Mouse (Mus musculus) lung, embryonic 14.5 days (tissue): ENCODE results near the gene Adora3. TPM values are rescaled to one million over a fixed set of nuclear protein-coding genes. Genes with fewer than 3 reads are reported as not detected.
A peak's percentile ranks its signal among the peaks of the same experiment; 100 is the strongest.

Experiments
- ATAC-seq: fragments of 200-750 bp; cut with Nextera tagmentation; 2 replicates; pipeline ENCODE4 v1.8.0; 2017; ENCODE audit warnings: mild to moderate bottlenecking, moderate TSS enrichment, moderate library complexity; ENCODE audit not compliant: insufficient read depth
- DNase-seq: peaks from one replicate; pipeline ENCODE4 v3.0.0-alpha.2; 2015
- H3K27ac ChIP-seq: fragments of 300-500 bp; sonication (generic); 2 replicates; pipeline ENCODE4 v1.5.1; 2014; ENCODE audit warnings: low read depth, mild to moderate bottlenecking, moderate library complexity
- H3K27me3 ChIP-seq: fragments of 300-500 bp; sonication (generic); 2 replicates; pipeline ENCODE4 v1.6.1; 2014; ENCODE audit warnings: low read length, control low read depth; ENCODE audit not compliant: insufficient read depth
- H3K36me3 ChIP-seq: fragments of 300-500 bp; sonication (generic); 2 replicates; pipeline ENCODE4 v1.6.1; 2014; ENCODE audit warnings: control low read depth; ENCODE audit not compliant: insufficient read depth
- H3K4me1 ChIP-seq: fragments of 300-500 bp; sonication (generic); 2 replicates; pipeline ENCODE4 v1.6.1; 2014; ENCODE audit warnings: antibody characterized with exemption, control low read depth; ENCODE audit not compliant: insufficient read depth
- H3K4me2 ChIP-seq: fragments of 300-500 bp; sonication (generic); 2 replicates; pipeline ENCODE4 v1.6.1; 2014; ENCODE audit warnings: mild to moderate bottlenecking
- H3K4me3 ChIP-seq: fragments of 300-500 bp; sonication (generic); 2 replicates; pipeline ENCODE4 v1.5.1; 2014; ENCODE audit warnings: low read depth, low read length
- H3K9ac ChIP-seq: fragments of 300-500 bp; sonication (generic); 2 replicates; pipeline ENCODE4 v1.6.1; 2014
- H3K9me3 ChIP-seq: fragments of 300-500 bp; sonication (generic); 2 replicates; pipeline ENCODE4 v1.6.1; 2016; ENCODE audit warnings: low read depth, low read length, control low read depth
- CTCF ChIP-seq: IDR thresholded peaks from 2 replicates; pipeline ENCODE4 v1.5.1; 2016; ENCODE audit warnings: antibody characterized with exemption, low read depth
- WGBS: fragments of 180-500 bp; shearing (Covaris S2); extraction: QIAGEN DNeasy Blood & Tissue Kit; methylation state at CpG from one replicate; pipeline ENCODE4 v1.1.7; 2014; 5-methylcytosine and 5-hydroxymethylcytosine counted together
- polyA plus RNA-seq: library from polyadenylated mRNA; unstranded; fragments of >200 nt; fragmentation: Nextera tagmentation; extraction: Ambion mirVana; gene quantifications from 2 replicates; pipeline ENCODE4 v1.2.1, GENCODE M21; 2014

Adora3 gene
- polyA plus RNA-seq, 1 experiment from 2014 or later, result 0.18 TPM

DNA sequence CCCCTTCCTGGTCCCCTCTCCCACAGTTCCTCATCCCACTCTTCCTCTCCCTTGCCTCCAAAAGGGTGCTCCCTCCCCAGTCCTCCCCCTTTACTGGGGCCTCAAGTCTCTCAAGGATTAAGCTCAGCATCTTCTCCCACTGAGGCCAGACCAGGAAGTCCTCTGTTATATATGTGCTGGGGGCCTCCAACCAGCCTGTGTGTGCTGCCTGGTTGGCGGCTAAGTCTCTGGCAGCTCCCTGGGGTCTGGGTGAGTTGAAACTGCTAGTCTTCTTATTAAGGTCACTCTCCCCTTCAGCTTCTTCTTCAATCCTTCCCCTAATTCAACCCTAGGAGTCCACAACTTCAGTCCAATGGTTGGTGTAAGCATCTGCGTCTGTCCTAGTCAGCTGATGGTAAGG, 12.5 kb downstream of the Adora3 start:
- H3K9me3 ChIP-seq, result no peaks in the 10 kb centered on the region
- no peak for TF ChIP-seq CTCF
- ATAC-seq, result no peak
- no peaks in the 10 kb centered on the region for H3K36me3 ChIP-seq
- no peak for DNase-seq
- WGBS, result 81% methylated on average over 2 of the region's 2 CpGs
- no peak overlapping the region for H3K27ac ChIP-seq
- no peak overlapping the region for H3K4me2 ChIP-seq
- no peaks in the 10 kb centered on the region for H3K4me1 ChIP-seq
- H3K4me3 ChIP-seq, result no peak overlapping the region
- no peak overlapping the region for H3K9ac ChIP-seq
- H3K27me3 ChIP-seq, result no peaks in the 10 kb centered on the region

DNA sequence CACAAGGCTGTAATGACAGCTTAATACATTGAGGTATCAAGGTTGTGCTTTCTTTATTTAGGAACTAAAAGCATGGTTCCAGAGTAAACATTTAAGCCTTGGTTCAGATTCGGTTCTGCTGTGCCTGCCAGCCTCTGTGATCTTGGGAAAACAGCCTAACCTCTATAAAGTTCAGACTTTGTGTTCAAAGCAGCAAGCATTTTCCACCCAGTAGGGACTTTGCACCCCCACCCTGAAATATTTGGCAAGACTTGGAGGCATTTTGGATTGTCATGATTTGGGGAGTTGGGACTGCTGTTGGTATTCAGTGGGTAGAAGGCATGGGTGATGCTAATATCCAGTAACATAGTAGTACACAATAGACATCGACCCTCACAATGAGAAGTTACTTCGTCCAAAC, 18.3 kb downstream of the Adora3 start:
- WGBS, result 76% methylated on average over 3 of the region's 3 CpGs
- Histone ChIP-seq H3K4me1 (0 out of 2 replicates have a peak, but pooled peaks cover 3% of the 10 kb centered on the region), H3K36me3 (no peaks in the 10 kb centered on the region), H3K4me3 (no peak overlapping the region), H3K9ac (no peak overlapping the region), H3K9me3 (no peaks in the 10 kb centered on the region), H3K4me2 (no peak overlapping the region), H3K27me3 (no peaks in the 10 kb centered on the region), H3K27ac (no peak overlapping the region)
- ATAC-seq (no peak), DNase-seq (no peak)
- no peak for TF ChIP-seq CTCF

DNA sequence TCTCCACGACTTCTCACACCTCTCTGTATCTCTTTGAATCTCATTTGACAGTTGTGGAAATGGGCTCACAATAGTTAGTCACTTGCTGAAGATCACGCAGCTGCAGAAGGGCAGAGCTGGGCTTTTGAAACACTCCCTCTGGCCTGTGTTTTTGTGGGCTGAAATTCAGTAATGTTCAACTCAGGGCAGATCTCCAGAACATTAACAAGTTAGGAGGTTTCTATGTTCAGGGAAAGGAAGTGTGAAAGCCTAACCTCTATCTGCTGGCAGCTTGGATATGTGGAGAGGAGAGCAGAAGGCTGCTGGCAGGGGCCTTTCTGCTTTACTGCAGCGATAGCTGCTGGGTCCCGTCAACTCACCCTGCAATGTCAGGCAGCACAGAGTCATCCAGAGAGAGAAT, 19.6 kb downstream of the Adora3 start:
- no peak overlapping the region for H3K9ac ChIP-seq
- no peak overlapping the region for H3K27ac ChIP-seq
- peaks cover 16% of the 10 kb centered on the region for H3K4me1 ChIP-seq
- ATAC-seq, result no peak
- no peak for DNase-seq
- H3K4me2 ChIP-seq, result no peak overlapping the region
- H3K9me3 ChIP-seq, result no peaks in the 10 kb centered on the region
- no peaks in the 10 kb centered on the region for H3K27me3 ChIP-seq
- no peaks in the 10 kb centered on the region for H3K36me3 ChIP-seq
- no peak overlapping the region for H3K4me3 ChIP-seq
- TF ChIP-seq CTCF, result no peak
- WGBS, result 52% methylated on average over 4 of the region's 4 CpGs

DNA sequence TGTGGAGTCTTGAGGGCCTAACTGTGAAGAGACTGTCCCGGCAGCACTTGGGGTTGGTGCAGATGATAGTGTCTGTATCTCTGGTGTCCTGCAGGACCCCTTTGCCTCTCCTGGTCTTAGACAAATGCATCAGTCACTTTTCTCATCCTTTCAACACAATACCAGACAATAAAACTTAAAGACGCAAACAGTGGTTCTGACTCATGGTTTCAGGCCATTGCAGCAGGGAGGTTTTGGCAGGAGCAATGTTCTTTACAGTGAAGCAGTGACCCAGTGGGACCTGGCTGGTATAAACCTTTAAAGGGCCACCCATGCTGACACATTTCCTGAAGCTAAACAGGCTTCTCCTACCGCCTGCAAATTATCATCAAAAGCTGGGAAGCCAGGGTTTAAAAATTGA, 20.5 kb downstream of the Adora3 start:
- Histone ChIP-seq H3K9ac (no peak overlapping the region), H3K27ac (no peak overlapping the region), H3K4me2 (no peak overlapping the region), H3K4me3 (no peak overlapping the region), H3K36me3 (no peaks in the 10 kb centered on the region), H3K4me1 (peaks cover 19% of the 10 kb centered on the region), H3K27me3 (no peaks in the 10 kb centered on the region), H3K9me3 (no peaks in the 10 kb centered on the region)
- WGBS, result 63% methylated on average over 3 of the region's 3 CpGs
- no peak for TF ChIP-seq CTCF
- ATAC-seq, result no peak
- no peak for DNase-seq

DNA sequence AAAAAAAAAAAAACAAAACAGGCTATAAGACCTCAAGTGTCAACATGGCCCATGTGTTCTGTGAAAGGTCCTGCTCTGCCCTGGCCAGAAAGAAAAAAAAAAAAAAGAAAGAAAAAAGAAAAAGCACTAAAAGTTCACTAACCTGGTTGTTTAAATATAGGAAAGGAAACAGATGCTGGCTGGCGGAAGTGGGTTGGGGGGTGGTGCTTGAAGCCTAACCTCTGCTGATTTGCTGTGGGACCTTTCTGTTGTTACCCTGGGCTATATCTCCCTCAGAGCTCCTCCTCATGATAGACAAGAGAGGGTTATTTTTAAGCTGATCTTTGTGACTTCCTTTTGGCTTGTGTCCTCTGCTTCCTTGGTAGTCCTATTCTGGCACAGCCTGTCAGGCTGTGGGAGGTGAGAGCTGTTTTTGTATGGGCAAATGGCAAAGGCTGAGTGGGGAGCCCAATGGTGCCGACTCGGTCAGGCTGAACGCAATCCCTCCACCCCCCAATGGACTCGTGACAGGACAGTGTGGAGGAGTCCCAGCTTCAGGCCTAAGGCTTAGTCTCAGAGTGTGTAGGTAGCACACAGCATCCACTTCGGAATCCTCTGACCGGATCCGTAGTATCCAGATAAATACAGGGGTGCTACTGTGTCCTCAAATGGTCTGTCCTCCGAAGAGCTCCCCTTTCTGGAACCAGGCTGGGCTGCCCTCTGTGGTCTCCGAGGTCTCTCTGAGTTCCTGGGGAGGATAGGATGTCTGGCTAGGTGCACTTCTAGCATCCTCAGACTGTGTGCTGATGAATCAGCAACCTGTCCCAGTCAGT, 21.3 kb downstream of the Adora3 start:
- ATAC-seq, result peak; percentile 16; the same call in 1 of the 2 replicates
- no peak overlapping the region for H3K9ac ChIP-seq
- peak overlapping the region; percentile 69 for H3K27ac ChIP-seq
- H3K9me3 ChIP-seq, result no peaks in the 10 kb centered on the region
- H3K36me3 ChIP-seq, result no peaks in the 10 kb centered on the region
- no peaks in the 10 kb centered on the region for H3K27me3 ChIP-seq
- 0 out of 2 replicates have a peak overlapping the region, but pooled peaks have one; percentile 12 for H3K4me2 ChIP-seq
- peaks cover 19% of the 10 kb centered on the region for H3K4me1 ChIP-seq
- no peak for TF ChIP-seq CTCF
- DNase-seq, result peak; percentile 39
- H3K4me3 ChIP-seq, result no peak overlapping the region
- 78% methylated on average over 10 of the region's 10 CpGs for WGBS

DNA sequence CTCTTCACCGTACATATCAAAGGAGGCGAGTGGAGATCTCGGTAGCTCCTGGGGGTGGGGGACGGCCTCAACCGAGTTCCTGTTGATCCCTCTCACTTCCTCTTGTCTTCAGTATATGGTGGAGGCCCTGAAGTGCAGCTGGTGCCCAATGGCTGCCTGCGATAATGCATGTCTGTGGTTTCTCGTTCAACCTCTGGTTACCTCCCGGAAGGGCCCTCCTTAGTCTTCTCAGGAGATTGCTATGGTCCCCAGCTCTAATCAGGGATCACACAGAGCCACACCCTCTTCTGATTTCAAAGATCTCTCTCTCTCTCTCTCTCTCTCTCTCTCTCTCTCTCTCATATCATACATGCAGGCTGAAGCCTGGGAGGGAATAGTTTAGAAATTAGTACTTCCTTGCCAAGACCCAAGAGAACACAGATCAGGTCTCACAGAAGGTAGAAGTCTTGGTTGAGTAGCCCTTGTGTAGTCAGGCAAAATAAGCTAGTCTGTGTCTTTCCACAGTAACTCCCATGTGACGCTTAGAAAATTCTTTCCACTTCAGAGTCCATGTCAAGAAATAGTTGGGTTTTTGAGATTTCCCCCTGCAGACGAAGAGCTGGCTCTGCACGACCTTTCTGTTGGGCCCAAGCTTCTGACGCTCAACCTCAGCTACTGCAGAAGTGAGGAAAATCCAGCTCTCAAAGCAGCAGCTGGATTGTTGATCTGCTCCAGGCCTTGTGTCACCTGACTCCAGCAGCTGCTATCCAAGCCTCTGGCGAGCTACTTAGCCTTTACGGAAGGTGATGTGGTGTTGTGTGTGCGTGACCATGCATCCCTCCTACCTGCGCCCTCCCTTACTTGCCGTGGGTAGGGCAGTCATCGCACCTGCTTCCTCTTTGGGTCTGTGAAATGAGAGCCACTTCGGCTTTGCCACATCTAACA, 22.2 kb downstream of the Adora3 start:
- WGBS, result 72% methylated on average over 19 of the region's 19 CpGs
- Histone ChIP-seq H3K4me3 (no peak overlapping the region), H3K27me3 (no peaks in the 10 kb centered on the region), H3K27ac (peak overlapping the region; percentile 69; the same call in 1 of the 2 replicates), H3K4me2 (no peak overlapping the region), H3K36me3 (no peaks in the 10 kb centered on the region), H3K9me3 (no peaks in the 10 kb centered on the region), H3K9ac (no peak overlapping the region), H3K4me1 (peaks cover 19% of the 10 kb centered on the region)
- ATAC-seq (no peak), DNase-seq (no peak)
- TF ChIP-seq CTCF, result no peak

DNA sequence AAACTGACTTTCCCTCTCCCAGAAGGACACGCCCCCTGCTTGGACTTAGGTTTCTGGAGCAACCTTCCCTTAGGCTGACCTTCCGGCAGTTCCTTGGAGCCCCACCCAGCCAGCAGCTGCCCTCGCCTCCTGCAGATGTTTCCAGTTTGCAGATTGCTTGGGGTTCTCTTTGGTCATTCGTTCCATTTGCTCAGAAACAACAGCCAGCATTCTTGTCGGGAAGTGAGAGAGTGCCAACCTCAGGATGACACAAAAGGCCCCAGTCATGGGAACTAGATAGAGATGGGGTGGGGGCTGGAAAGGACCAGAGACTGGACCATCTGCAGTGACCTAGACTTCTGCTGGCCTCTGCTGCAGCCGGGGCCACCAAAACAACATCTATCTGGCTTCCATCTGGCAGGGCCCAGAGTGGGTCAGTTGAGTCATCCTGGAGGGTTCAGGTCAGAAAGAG, 23.3 kb downstream of the Adora3 start:
- Histone ChIP-seq H3K4me1 (peaks cover 19% of the 10 kb centered on the region), H3K4me3 (no peak overlapping the region), H3K36me3 (no peaks in the 10 kb centered on the region), H3K4me2 (no peak overlapping the region), H3K9ac (no peak overlapping the region), H3K9me3 (no peaks in the 10 kb centered on the region), H3K27me3 (no peaks in the 10 kb centered on the region), H3K27ac (no peak overlapping the region)
- WGBS, result 45% methylated on average over 6 of the region's 6 CpGs
- DNase-seq (no peak), ATAC-seq (no peak)
- no peak for TF ChIP-seq CTCF
